Mouse (Mus musculus): ENCODE data around the gene Hpca. TPM values are rescaled to one million over a fixed set of nuclear protein-coding genes. Genes with fewer than 3 reads are reported as not detected.

Gene Hpca
- polyA plus RNA-seq, 1 experiment = not detected

- Histone ChIP-seq H3K27ac (ENCODE audit: insufficient read depth, low read length) (no peak overlapping the region), H3K4me3 (ENCODE audit: extremely low read depth, insufficient read depth, insufficient read length) (no peak overlapping the region), H3K4me1 (ENCODE audit: control insufficient read depth, insufficient read depth, insufficient read length) (no peaks in the 10 kb centered on the region; the same call in 1 of the 2 replicates), H3K27me3 (ENCODE audit: control insufficient read depth, insufficient read depth, low read length) (0 out of 2 replicates have a peak, but pooled peaks cover 2% of the 10 kb centered on the region), H3K36me3 (ENCODE audit: control insufficient read depth, insufficient read depth, low read length) (0 out of 2 replicates have a peak, but pooled peaks cover under 1% of the 10 kb centered on the region)
- TF ChIP-seq CTCF (IDR thresholded peaks at IDR 0.05; ENCODE audit: extremely low read depth, insufficient read depth, insufficient read length, insufficient replicate concordance) (no peak), POLR2A (IDR thresholded peaks at IDR 0.05; ENCODE audit: low read depth, low read length) (no peak)
- WGBS = 87% methylated on average over 11 of the region's 11 CpGs
- no peak for DNase-seq (ENCODE audit: low read depth in 1 of 2, low spot score in 2 of 2)
Observed at GRCm38 (mm10) chr4:129142439-129143045, 20.7 kb upstream of the Hpca start.

- DNase-seq (ENCODE audit: low read depth in 1 of 2, low spot score in 2 of 2) = no peak
- no peaks in the 10 kb centered on the region for H3K36me3 ChIP-seq (ENCODE audit: control insufficient read depth, insufficient read depth, low read length)
- 76% methylated on average over 17 of the region's 17 CpGs for WGBS
- TF ChIP-seq CTCF (IDR thresholded peaks at IDR 0.05; ENCODE audit: extremely low read depth, insufficient read depth, insufficient read length, insufficient replicate concordance) (no peak), POLR2A (IDR thresholded peaks at IDR 0.05; ENCODE audit: low read depth, low read length) (no peak)
- H3K27me3 ChIP-seq (ENCODE audit: control insufficient read depth, insufficient read depth, low read length) = peaks cover 9% of the 10 kb centered on the region
- H3K27ac ChIP-seq (ENCODE audit: insufficient read depth, low read length) = no peak overlapping the region
- no peak overlapping the region for H3K4me3 ChIP-seq (ENCODE audit: extremely low read depth, insufficient read depth, insufficient read length)
- no peaks in the 10 kb centered on the region; the same call in none of the 2 replicates for H3K4me1 ChIP-seq (ENCODE audit: control insufficient read depth, insufficient read depth, insufficient read length)
Observed at GRCm38 (mm10) chr4:129141560-129142438, 20.0 kb upstream of the Hpca start.

DNA sequence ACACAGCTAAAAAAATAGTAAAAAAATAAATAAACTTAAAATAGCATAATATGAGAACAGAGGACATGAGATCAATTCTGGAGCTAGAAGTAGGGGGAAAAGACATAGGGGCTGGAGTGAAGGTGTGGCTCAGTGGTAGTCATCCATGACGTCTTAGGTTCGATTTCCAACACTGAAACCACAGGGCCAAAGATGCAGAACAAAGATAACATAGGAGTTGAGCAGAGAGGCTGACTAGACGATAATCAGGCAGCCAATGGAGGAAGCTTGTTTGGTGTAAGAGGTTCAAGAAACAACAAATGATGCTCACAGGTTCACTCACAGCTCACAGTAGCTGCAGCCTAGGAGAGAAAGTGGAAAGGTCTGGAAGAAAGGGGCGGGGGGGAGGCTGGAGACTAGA is 19.0 kb upstream of the Hpca start:
- no peak for DNase-seq (ENCODE audit: low read depth in 1 of 2, low spot score in 2 of 2)

DNA sequence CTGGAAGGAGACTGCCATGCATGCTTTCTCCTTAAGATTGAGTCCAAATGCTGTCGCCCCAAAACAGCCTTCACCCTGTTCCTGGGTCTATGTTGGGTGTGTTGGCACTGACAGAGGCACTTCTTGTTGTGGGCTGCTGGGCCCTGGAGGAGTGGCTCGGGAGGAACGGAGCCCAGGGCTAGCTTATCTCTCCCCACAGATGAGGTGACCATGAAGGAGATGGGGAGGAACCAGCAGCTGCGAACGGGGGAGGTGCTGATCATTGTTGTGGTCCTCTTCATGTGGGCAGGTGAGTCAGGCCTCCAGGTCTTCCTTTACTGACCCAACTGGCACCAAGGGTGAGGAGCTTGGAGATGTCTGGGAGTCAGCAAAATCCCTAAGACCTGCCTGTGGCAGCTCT is 17.8 kb upstream of the Hpca start:
- Histone ChIP-seq H3K27ac (ENCODE audit: insufficient read depth, low read length) (no peak overlapping the region), H3K36me3 (ENCODE audit: control insufficient read depth, insufficient read depth, low read length) (no peaks in the 10 kb centered on the region), H3K4me3 (ENCODE audit: extremely low read depth, insufficient read depth, insufficient read length) (no peak overlapping the region), H3K27me3 (ENCODE audit: control insufficient read depth, insufficient read depth, low read length) (peaks cover 14% of the 10 kb centered on the region), H3K4me1 (ENCODE audit: control insufficient read depth, insufficient read depth, insufficient read length) (no peaks in the 10 kb centered on the region; the same call in 1 of the 2 replicates)
- no peak for DNase-seq (ENCODE audit: low read depth in 1 of 2, low spot score in 2 of 2)
- WGBS = 48% methylated on average over 5 of the region's 5 CpGs
- TF ChIP-seq CTCF (IDR thresholded peaks at IDR 0.05; ENCODE audit: extremely low read depth, insufficient read depth, insufficient read length, insufficient replicate concordance) (no peak), POLR2A (IDR thresholded peaks at IDR 0.05; ENCODE audit: low read depth, low read length) (no peak)

More for the DNA sequence above, 19.0 kb upstream of the Hpca start:
- Histone ChIP-seq H3K27me3 (ENCODE audit: control insufficient read depth, insufficient read depth, low read length) (peaks cover 14% of the 10 kb centered on the region), H3K27ac (ENCODE audit: insufficient read depth, low read length) (no peak overlapping the region), H3K4me3 (ENCODE audit: extremely low read depth, insufficient read depth, insufficient read length) (no peak overlapping the region), H3K4me1 (ENCODE audit: control insufficient read depth, insufficient read depth, insufficient read length) (no peaks in the 10 kb centered on the region; the same call in 1 of the 2 replicates), H3K36me3 (ENCODE audit: control insufficient read depth, insufficient read depth, low read length) (no peaks in the 10 kb centered on the region)
- TF ChIP-seq POLR2A (IDR thresholded peaks at IDR 0.05; ENCODE audit: low read depth, low read length) (no peak), CTCF (IDR thresholded peaks at IDR 0.05; ENCODE audit: extremely low read depth, insufficient read depth, insufficient read length, insufficient replicate concordance) (no peak)
- 40% methylated on average over 4 of the region's 4 CpGs for WGBS

GRCm38 (mm10) chr4:129137392-129138321 is 15.8 kb upstream of the Hpca start:
- TF ChIP-seq POLR2A (IDR thresholded peaks at IDR 0.05; ENCODE audit: low read depth, low read length) (no peak), CTCF (IDR thresholded peaks at IDR 0.05; ENCODE audit: extremely low read depth, insufficient read depth, insufficient read length, insufficient replicate concordance) (no peak)
- no peaks in the 10 kb centered on the region; the same call in 1 of the 2 replicates for H3K4me1 ChIP-seq (ENCODE audit: control insufficient read depth, insufficient read depth, insufficient read length)
- H3K36me3 ChIP-seq (ENCODE audit: control insufficient read depth, insufficient read depth, low read length) = no peaks in the 10 kb centered on the region
- WGBS = 65% methylated on average over 14 of the region's 14 CpGs
- DNase-seq (ENCODE audit: low read depth in 1 of 2, low spot score in 2 of 2) = no peak
- H3K27me3 ChIP-seq (ENCODE audit: control insufficient read depth, insufficient read depth, low read length) = peaks cover 14% of the 10 kb centered on the region
- H3K4me3 ChIP-seq (ENCODE audit: extremely low read depth, insufficient read depth, insufficient read length) = no peak overlapping the region
- H3K27ac ChIP-seq (ENCODE audit: insufficient read depth, low read length) = no peak overlapping the region

Data from spleen, adult 2 months (tissue).